Mouse (Mus musculus) stomach, postnatal 0 days (tissue): Measurements from ENCODE around the gene St7.

Experiments used
- CTCF ChIP-seq: IDR thresholded peaks from 2 replicates; pipeline ENCODE4 v1.5.1; 2016; ENCODE audit warnings: antibody characterized with exemption, low read depth, mild to moderate bottlenecking, moderate library complexity
- EP300 ChIP-seq: optimal IDR thresholded peaks from 2 replicates; pipeline ENCODE3; 2016; ENCODE audit warnings: antibody characterized with exemption

DNA sequence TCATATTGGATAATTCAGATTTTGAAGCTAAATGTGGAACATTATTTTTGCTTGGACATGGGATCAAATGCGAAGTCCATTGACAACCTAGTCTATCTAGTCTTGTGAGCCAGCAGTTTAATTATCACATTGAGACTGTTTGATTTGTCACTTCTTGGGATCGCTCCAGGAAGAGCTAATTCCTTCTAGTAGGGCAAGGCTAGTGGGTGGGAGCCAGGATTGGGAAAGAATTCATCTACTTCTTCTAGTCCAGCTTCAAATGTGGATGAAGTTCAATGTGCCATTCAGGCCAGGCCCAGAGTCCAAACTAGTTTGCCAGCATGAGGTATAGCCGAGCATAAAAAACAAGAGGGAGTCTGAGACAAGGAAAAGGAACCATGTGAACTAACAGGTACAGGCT, 100.7 kb downstream of the St7 start:
- TF ChIP-seq CTCF (no peak), EP300 (no peak)
